Mouse (Mus musculus): ENCODE results near the gene St3gal5.

- TF ChIP-seq POLR2A (IDR thresholded peaks at IDR 0.05; ENCODE audit: control insufficient read depth, low read depth, low read length): no peak
- no peak for TF ChIP-seq CTCF (IDR thresholded peaks at IDR 0.05; ENCODE audit: control insufficient read depth, insufficient read depth, insufficient replicate concordance, low read depth, low read length)
Observed at GRCm38 (mm10) chr6:72186809-72187208, 89.4 kb downstream of the St3gal5 start.
